Mouse (Mus musculus) R1 (cell line): ENCODE measurements around the gene Xpnpep3.

ENCODE experiments used
- DNase-seq: peaks from one replicate; pipeline ENCODE4 v3.0.0-alpha.2; 2018; ENCODE audit warnings: low read depth, low spot score

Xpnpep3 gene

DNA sequence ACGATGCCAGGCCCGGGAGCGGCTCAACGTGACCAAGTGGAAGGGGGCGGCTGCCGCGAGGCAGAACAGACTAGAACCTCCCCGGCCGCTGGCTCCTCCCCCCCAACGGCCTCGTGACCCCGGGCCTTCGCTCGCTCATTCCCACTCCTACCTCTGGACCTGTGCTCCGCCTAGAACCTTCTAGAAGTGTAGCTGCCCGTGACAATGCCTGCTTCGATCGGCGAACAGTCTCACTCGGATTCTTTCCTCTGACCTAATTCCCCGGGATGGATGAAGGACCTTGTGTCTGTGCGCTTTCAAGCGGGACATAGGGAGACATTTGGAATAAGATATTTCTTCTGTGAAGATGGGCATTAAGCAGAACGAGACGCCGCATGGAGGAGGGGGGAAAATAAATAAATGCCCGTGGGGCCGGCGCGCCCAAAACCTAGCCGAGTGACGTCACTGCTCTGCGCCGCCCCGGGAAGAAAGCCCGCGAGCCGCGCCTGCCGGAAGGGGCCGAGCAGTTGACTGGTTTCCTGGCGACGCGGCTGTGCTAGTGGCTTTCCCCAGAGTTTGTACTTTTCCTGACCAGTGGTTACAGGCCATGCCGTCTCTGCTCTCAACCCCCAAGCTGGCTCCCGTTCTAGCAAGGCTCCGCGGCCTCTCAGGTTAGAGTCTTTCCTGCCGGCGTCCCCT is at the start of gene Xpnpep3, which contains the start of gene St13:
Xpnpep3 (plus strand) TSS at position 501 of the 678 bp plus-strand sequence.
St13 (minus strand) TSS at position 440 of the 678 bp plus-strand sequence.
- peak; percentile 98 for DNase-seq

DNA sequence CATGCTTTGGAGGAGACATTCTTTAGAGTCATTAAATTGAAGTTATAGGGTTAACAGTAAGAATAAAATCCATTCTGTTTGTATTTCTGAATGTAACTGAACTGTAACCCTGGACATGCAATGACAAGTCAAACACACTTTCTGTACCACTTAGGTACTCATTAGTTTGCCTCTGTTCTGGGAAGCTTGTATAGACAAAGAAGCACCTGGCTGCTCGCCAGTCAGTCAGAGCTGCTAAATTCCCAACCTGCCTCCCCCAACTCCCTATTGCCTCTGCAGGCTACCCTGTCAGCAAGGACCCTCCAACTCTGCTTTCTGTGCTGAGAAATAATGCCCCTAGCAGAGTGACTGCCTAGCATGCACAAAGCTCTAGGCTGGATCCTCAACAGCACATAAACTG is 49.5 kb upstream of the Xpnpep3 start:
- no peak for DNase-seq

DNA sequence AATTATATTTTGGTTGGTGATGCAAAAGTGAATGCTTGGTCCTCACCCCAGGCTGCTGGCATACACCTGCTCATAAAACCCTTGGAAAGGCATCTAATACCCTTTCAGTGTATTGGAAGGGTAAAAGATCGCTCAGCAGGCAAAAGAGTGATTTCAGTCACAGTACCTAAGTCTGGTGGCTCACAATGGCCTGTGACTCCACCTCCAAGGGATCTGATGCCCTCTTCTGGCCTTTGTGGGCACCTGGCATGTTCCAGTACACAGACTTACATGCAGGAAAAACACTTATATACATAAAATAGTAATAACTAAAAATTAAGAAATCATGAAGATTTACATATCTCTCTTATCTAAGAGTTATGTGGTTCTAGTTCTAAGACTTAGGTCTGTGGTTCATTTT is 47.3 kb upstream of the Xpnpep3 start:
- no peak for DNase-seq

DNA sequence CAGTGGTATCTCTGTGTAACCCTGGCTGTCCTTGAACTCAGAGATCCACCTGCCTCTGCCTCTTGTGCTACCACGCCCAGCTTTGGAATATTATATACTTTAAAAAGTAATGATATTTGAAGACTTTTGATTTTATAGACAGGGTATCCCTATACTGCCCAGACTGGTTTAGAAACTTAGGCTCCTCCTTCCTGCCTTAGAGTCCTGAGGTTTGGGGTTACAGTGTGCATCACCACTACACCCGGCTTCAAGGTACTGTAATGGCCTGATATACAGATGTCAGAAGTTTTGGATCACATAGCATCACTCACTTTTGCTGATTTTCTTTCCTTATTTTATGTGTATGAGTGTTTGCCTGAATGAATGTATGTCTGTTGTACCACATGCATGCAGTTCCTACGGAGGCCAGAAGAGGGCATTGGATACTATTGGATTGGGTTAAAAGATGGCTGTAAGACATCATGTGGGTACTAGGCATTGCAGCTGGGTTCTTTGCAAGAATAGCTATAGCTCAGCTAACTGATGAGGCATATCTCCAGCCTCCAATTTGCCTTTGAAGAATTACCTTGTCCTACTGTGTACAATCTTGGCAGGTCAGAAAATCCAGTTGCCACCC is 44.7 kb upstream of the Xpnpep3 start:
- DNase-seq = peak; percentile 78

DNA sequence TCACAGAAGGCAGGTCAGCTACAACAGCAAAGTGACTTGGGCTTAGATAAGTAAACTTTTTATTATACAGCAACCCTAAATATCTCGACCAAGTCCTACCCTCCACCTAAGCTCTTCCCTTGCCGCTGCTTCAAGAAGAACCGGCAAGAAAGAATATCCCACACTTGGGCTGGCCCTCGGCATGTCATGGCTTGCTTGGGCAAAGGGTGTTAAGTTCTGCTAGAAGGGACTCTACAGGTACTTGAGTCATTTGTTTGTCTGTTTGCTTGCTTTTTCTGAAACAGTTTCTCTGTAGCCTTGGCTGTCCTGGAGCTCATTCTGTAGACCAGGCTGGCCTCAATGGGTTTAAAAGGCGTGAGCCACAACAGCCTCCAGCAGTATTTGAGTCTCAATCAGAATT is 43.0 kb upstream of the Xpnpep3 start:
- no peak for DNase-seq

DNA sequence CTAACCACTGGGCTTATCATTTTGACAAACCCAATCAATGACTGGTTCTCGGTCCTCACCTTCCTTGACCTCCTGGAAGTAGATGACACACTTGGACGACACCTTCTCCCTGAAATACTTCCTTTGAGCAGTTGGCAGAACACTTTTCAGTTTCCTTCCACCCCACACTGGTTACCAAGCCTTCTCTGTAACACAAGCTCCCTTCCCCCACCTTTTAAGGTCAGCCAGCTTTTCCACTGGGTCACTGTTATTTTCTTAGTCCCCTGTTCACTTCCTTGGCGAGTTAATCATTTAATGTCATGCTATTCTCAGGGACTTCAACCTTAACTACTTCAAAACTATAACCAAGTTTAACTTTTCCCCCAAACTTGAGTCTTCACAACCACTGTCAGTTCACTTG is 41.0 kb upstream of the Xpnpep3 start:
- DNase-seq = no peak

DNA sequence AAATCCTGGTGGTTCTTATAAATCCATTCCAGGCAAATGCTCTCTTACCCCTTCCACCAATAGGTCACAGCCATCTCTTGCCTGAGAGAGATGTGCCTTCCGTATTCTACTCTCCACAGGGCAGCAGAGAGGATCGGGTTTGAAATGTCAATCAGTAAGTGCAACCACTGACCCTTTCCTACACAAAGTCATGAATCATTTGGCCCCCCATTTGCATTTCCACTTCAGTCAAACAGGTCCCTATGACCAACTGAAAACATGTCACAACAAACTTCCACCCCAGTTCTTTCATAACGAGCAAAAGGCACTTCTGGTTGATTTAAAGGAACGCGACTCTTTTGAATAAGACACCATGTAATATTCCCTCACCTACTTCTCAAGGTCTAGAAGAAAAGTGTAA is 40.5 kb upstream of the Xpnpep3 start:
- no peak for DNase-seq

DNA sequence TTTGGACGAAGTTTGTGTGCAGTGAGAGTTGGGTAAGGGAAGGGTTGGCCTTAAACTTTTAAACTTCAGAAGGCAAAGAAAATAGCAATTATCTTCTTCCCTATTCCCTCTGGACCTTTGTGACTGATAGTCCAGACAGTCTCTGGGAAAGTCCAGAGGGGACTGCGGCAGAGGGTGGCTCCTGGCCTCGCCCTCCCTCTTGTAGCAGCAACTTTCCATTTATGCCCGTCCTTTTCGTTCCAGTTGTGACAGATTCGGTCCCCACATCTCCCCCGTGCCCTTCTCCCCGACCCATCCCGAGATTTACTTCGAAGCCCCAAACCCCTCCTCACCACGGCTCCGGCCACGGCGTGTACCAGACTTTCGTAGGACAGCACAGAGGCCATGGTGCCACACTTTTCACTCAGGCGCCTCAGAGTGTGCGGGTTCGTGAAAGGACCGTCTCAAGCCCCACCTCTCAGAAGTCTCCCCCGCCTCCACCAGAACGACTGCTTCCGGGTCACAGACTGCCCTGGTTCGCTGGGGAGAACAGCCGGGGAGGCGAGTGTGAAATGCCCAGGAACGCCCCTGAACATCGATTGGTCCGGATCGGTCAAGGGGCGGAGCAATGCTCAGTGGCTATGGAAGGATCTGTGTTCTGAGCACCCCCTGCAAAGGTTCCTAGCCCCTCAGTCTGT is 39.5 kb upstream of the Xpnpep3 start, which contains the start of gene Slc25a17:
Slc25a17 (minus strand) TSS at position 468 of the 677 bp plus-strand sequence.
- peak; percentile 98 for DNase-seq

DNA sequence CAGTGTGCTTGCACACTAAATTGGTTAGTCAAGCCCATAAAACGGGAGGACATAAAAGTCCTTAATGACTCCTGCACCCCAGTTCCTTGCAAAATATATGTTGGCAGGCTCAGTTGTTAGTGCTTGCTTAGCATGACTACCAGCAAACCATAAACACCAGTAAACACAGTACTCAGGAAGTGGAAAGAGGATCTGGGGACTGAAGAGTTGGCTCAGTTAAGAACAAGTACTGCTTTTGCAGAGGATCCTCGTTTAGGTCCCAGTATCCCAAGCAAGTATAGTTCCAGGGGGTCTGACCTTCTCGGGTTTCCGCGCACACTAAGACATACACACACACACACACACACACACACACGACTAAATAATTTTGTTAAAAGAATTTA is 38.9 kb upstream of the Xpnpep3 start:
- DNase-seq = no peak

DNA sequence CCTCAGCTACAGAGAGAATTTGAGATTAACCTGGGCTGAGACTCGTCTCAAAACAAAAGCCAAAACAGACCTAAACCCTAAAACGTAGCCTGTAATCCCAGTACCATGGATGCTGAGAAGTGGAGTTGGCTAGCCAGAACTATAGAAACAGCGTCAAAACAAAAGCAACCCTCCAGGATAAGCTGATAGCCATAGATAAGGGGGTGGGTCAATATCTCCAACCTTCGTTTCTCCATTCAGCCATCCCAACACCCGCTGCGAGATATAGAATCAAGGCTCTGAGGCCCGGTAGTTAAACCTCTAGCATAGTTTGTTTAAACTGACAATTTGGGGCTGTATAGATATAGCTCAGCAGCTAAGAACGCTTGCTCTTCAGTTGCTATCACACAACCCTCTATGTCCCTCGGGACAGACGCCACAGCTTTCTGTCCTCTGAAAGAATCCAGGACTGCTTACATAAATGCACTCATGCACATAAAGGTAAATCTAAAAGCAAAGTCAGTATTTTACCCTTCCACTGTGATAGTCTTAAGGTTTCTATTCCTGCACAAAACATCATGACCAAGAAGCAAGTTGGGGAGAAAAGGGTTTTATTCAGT is 38.4 kb upstream of the Xpnpep3 start:
- DNase-seq = no peak

DNA sequence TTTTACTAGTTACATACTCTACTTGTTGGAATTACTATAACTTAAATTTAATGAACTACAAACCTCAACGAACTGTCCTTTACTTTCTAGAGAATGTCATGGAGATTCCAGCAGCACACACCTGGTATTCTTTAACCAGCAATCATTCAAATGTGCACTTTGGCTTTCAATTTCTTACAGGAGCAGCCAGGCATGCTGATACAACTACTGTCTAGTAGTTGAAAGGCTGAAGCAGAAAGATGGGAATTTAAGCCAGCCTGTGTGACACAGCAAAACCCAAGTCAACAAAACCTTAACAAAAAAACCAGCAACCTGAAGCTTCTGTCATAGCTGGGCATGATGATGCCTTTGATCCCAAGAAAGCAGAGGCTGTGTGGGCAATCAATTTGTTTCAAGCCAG is 37.4 kb upstream of the Xpnpep3 start:
- DNase-seq = no peak

DNA sequence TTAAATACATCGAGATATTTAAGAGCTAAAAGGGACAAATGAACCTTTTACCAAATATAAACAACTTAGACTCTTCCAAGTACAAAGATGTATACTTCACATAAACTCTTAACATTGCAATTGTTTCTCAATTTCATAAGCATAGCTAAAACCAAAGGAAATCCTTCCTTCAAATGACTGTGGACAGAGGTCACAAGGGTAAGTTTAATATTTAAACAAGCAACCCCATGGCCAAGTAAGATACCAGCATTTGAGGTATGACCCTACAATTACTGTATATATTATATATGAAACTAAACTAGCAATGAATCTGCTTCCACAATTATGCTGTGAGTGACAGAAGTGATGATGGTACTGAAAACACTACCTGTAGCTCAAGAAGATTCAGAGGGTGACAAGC is 35.7 kb upstream of the Xpnpep3 start:
- no peak for DNase-seq

DNA sequence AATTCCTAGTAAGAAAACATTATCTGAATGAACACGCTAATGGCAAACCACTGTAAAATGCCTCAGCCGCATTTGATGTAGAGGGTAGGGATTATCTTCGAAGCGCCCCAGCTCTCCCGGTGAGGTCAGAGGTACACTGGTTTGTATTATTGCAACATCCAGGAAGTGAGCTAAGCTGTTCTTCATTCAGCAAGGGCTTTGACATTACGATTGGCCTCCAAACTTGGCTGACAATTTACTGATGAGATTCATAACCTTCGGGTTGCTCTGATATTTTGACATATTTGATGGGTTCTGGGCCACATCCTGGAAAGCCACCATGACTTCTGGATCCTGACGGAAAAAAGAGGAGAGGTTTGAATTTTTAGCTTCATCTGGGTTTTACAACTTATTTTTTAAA is 34.7 kb upstream of the Xpnpep3 start:
- DNase-seq = no peak

DNA sequence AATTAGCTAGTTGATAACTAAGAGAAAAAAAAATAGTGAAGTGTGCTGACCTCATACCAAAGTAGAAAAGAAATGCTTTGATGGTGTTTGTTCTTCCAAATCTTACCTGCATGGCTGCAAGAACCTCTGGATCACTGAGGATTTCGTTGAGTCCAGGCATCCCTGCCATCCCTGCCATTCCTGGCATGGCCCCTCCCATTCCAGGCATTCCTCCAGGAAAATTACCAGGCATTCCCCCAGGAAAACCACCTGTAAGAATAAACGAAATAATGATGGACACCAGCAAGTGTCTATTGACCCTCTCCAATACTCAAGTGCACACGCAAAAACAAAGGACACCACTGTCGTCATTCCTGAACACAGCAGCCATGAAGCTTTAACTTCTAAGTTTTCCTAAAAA is 33.7 kb upstream of the Xpnpep3 start:
- DNase-seq = no peak

DNA sequence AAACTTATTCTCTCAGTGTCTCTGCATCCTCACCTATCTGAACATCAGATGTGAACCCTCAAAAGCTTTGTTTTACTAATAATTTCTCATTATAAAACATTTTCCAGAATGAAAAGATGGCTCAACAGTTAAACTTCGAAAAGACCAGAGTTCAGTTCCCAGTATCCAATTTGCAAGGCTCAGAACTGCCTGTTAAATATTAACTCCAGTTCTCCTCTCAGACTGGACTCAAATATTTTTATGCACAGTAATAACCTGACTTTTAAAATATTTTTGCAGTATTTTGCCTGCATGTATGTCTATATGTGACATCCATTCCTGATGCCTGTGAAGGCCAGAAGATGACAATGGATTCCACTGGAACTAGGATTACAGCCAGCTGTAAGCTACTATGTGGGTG is 31.3 kb upstream of the Xpnpep3 start:
- no peak for DNase-seq

DNA sequence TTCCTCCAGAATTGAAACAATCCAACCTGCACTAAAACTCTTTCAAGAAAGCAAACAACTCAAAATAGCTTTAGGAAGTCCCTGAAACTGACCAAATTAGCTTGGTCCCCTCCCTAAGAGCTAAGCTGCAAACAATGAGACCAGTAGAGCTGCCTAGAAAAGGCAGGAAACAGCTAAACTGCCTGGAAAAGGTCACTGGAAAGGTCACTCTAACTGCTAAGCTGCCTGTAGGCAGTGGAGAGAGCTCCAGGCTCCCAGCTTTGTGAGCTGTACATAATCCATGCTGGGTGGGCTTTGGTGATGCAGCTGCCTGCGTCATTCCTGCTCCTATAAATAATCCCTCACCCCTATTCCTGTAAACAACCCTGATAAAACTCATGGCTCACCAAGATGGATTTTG is 29.6 kb upstream of the Xpnpep3 start:
- DNase-seq = peak; percentile 94

DNA sequence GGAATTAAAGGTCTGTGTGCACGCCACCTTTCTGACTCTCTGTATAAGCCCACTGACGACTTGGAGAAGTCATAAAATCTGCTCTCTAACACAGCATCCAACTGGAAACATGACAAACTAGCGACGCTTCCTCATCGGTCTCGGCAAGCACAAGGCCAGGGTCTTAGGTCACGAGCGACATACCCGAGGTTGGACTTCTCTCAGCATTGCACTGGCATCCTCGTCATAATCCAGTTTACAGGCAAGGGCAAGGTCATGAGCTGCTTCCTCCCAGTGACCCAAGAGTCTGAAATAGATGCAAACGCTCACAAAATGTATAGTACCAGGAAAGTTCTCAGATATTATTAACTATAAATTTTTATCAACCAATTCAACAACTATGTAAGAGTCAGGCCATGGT is 25.3 kb upstream of the Xpnpep3 start:
- DNase-seq = no peak

DNA sequence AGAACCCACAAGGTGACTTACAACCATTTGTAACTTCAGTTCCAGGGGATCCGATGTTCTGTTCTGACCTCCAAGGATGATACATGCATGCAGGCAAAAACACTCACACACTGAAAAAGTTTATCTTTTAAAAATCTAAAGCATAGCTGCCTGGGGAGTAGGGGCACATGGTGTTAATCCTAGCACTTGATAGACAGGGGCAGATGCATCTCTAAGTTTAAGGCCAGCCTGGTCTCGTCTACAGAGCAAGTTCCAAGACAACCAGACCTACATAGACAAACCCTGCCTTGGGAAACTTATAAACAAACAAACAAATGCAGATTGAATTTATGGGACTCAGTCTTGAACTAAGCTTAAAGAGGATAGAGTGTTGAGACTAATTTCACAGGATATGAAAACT is 21.1 kb upstream of the Xpnpep3 start:
- no peak for DNase-seq

DNA sequence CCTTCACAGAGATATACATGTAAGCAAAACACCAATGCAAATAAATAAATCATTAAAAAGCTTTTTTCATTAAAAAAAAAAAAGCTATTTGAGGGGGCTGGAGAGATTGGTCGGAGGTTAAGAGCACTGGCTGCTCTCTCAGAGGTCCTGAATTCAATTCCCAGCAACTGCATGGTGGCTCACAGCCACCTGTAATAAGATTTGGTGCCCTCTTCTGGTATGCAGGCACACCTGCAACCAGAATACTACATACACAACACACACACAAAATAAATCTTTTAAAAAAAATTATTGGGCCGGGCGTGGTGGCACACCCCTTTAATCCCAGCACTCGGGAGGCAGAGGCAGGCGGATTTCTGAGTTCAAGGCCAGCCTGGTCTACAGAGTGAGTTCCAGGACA is 13.6 kb upstream of the Xpnpep3 start:
- peak; percentile 65 for DNase-seq

DNA sequence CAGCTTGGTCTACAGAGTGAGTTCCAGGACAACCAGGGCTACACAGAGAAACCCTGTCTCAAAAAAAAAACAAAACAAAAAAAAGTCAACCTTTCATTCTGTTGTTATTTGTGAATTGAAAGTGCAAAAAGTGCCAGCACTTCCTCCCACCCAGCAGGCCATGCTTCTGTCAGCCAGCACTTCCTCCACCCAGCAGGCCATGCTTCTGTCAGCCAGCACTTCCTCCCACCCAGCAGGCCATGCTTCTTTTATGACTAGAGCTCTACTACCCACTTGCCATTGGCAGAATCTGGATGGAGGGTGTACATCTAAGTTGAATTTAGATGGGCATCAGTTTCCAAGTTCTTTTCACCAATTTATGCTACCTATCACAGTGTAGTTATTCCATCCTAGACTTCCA is 6.9 kb upstream of the Xpnpep3 start:
- DNase-seq = peak; percentile 34

DNA sequence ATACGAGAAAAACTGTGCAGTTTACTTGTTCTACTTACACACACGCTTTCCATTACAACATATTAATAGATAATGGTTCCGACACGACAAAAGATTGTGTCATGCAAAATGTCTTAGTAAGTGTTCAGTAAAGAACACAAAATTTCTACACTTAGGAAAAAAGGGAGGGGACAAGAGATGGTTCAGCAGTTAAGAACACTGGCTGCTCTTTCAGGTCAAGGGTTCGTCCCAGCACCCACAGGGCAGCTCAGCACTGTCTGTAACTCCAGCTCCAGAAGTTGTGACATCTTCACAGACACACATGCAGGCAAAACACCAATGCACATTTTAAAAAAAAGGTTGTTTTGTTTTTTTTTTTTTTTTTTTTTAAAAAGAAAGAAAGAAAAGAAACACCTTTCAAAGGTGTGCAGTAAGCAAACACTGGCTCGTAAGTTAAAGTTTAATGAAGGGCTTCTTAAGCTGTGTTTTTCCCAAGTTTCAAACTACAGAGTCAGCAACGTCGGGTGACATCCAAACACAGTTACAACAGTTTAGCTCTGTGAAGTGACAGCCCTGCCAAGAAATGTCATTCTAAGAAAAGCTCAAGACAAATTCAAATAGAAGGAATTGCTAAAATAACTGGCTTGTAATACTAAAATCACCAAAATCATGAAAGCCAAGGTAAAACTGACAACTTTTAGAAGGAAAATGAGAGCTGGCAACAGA is 5.6 kb upstream of the Xpnpep3 start:
- no peak for DNase-seq

DNA sequence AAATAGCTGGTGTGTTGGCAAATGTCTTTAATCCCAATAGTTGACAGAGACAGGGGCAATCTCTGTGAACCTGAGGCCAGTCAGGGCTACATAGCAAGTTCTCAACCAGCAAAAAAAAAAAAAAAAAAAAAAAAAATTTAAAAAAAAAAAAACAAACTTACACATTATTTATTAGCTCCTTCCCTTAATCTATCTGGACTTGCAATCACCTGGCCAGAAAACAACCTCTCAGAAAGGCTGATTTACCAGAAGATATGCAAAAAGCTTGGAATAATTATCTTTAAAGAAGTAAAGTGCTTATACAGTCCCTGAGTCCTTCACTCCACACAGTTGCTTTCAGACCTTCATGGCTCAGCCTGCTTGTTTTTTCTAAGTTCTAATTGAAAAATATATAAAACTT is 1.7 kb upstream of the Xpnpep3 start:
- DNase-seq = no peak
